Mouse (Mus musculus) hematopoietic stem cell, adult 5-6 weeks (primary cell): Measurements from ENCODE around the gene Ier2. TPM values are rescaled to one million over a fixed set of nuclear protein-coding genes. Genes with fewer than 3 reads are reported as not detected.

ENCODE experiments used
- ATAC-seq, 2 experiments: fragments of 125-278 bp in 1 of 2; replicated peaks in 1 of 2; 2 replicates each; pipeline ENCODE4 v1.8.0; 2016 to 2017; ENCODE audit warnings: inconsistent platforms in 2 of 2, mild to moderate bottlenecking in 2 of 2, moderate number of reproducible peaks in 2 of 2, low read depth in 1 of 2, moderate TSS enrichment in 1 of 2; ENCODE audit not compliant: low FRiP score in 2 of 2, poor library complexity in 2 of 2, severe bottlenecking in 2 of 2, insufficient read depth in 1 of 2, low TSS enrichment in 1 of 2
- total RNA-seq: library from RNA; stranded (forward); fragments of 172-1452, 232-1000 nt; gene quantifications from 2 replicates; pipeline ENCODE4 v1.2.3, GENCODE M21; 2017

The Ier2 gene
- total RNA-seq, 1 experiment from 2014 or later: 105 TPM

GRCm38 (mm10) chr8:84700941-84701911 lies 38.6 kb upstream of the Ier2 start, which contains the start of gene Lyl1:
Gene Lyl1 (plus strand): TSS chr8:84701457.
- peak; percentile 50 to 59 for ATAC-seq

- no peak for ATAC-seq
Measured at GRCm38 (mm10) chr8:84700526-84700925, 37.9 kb upstream of the Ier2 start.

- peak; percentile 56 to 62 for ATAC-seq
Measured at GRCm38 (mm10) chr8:84699861-84700322, 37.2 kb upstream of the Ier2 start.

GRCm38 (mm10) chr8:84698929-84699401 lies 36.3 kb upstream of the Ier2 start:
- ATAC-seq: no peak

GRCm38 (mm10) chr8:84698288-84698687 lies 35.6 kb upstream of the Ier2 start:
- no peak for ATAC-seq

GRCm38 (mm10) chr8:84697166-84698130 lies 34.8 kb upstream of the Ier2 start:
- no peak for ATAC-seq

GRCm38 (mm10) chr8:84695140-84695539 lies 32.5 kb upstream of the Ier2 start:
- ATAC-seq: no peak

GRCm38 (mm10) chr8:84693332-84693731 lies 30.7 kb upstream of the Ier2 start:
- ATAC-seq: no peak

GRCm38 (mm10) chr8:84689091-84689915 lies 26.7 kb upstream of the Ier2 start:
- ATAC-seq: peak; percentile 78 to 82

GRCm38 (mm10) chr8:84687705-84688100 lies 25.1 kb upstream of the Ier2 start, which contains the start of gene Nacc1:
Gene Nacc1 (minus strand): TSS chr8:84687862.
- ATAC-seq: peak; percentile 75 to 80

- no peak for ATAC-seq
Measured at GRCm38 (mm10) chr8:84687003-84687704, 24.5 kb upstream of the Ier2 start.

- ATAC-seq: 0 out of 4 replicates have a peak, but pooled peaks of 1 of the 2 experiments have one; percentile 16
Measured at GRCm38 (mm10) chr8:84686191-84687002, 23.7 kb upstream of the Ier2 start, which contains the start of gene Trmt1. Gene Trmt1 (plus strand): TSS chr8:84686307.

GRCm38 (mm10) chr8:84684537-84684936 lies 21.9 kb upstream of the Ier2 start:
- ATAC-seq: no peak

- no peak for ATAC-seq
Measured at GRCm38 (mm10) chr8:84682257-84682656, 19.6 kb upstream of the Ier2 start.

GRCm38 (mm10) chr8:84681476-84681875 lies 18.8 kb upstream of the Ier2 start:
- ATAC-seq: no peak
